Mouse (Mus musculus) midbrain, postnatal 0 days (tissue): ENCODE data around the gene Dmrtc2. TPM values are rescaled to one million over a fixed set of nuclear protein-coding genes. Genes with fewer than 3 reads are reported as not detected.
"Not testable (repeated sequence)": the region's sequence is repeated elsewhere in the genome, so short reads cannot be mapped to it uniquely, and the experiment has no call there.

ENCODE experiments used
- ATAC-seq: fragments of 200-750 bp; cut with Nextera tagmentation; 2 replicates; pipeline ENCODE4 v1.8.0; 2017; ENCODE audit warnings: moderate number of reproducible peaks, mild to moderate bottlenecking, moderate TSS enrichment, moderate library complexity; ENCODE audit not compliant: low FRiP score
- DNase-seq: peaks from one replicate; pipeline ENCODE4 v3.0.0-alpha.2; 2015; ENCODE audit warnings: low spot score
- H3K27ac ChIP-seq: fragments of 300-500 bp; sonication (generic); 2 replicates; pipeline ENCODE4 v1.5.1; 2014; ENCODE audit warnings: low read depth, mild to moderate bottlenecking, low read length, mixed read lengths
- H3K27me3 ChIP-seq: fragments of 300-500 bp; sonication (generic); 2 replicates; pipeline ENCODE4 v1.6.1; 2014; ENCODE audit warnings: low read length, control low read depth, mixed read lengths; ENCODE audit not compliant: insufficient read depth
- H3K36me3 ChIP-seq: fragments of 300-500 bp; sonication (generic); 2 replicates; pipeline ENCODE4 v1.6.1; 2014; ENCODE audit warnings: low read length, control low read depth, mixed read lengths; ENCODE audit not compliant: insufficient read depth
- H3K4me1 ChIP-seq: fragments of 300-500 bp; sonication (generic); 2 replicates; pipeline ENCODE4 v1.6.1; 2014; ENCODE audit warnings: mild to moderate bottlenecking, control low read depth, antibody characterized with exemption, low read length, mixed read lengths; ENCODE audit not compliant: insufficient read depth
- H3K4me2 ChIP-seq: fragments of 300-500 bp; sonication (generic); 2 replicates; pipeline ENCODE4 v1.6.1; 2014; ENCODE audit warnings: low read depth, mild to moderate bottlenecking, low read length, mixed read lengths; ENCODE audit not compliant: poor library complexity, severe bottlenecking
- H3K4me3 ChIP-seq: fragments of 300-500 bp; sonication (generic); 2 replicates; pipeline ENCODE4 v1.5.1; 2014; ENCODE audit warnings: low read depth, mild to moderate bottlenecking, low read length, moderate library complexity
- H3K9ac ChIP-seq: fragments of 300-500 bp; sonication (generic); replicated peaks from 2 replicates; pipeline ENCODE4 v1.6.1; 2014; ENCODE audit warnings: mild to moderate bottlenecking, low read length, moderate library complexity, mixed read lengths; ENCODE audit not compliant: poor library complexity, severe bottlenecking
- H3K9me3 ChIP-seq: fragments of 300-500 bp; sonication (generic); 2 replicates; pipeline ENCODE4 v1.6.1; 2016; ENCODE audit warnings: low read length, control low read depth
- CTCF ChIP-seq: IDR thresholded peaks from 2 replicates; pipeline ENCODE4 v1.5.1; 2016; ENCODE audit warnings: antibody characterized with exemption, mild to moderate bottlenecking
- WGBS: fragments of 180-500 bp; shearing (Covaris S2); extraction: QIAGEN DNeasy Blood & Tissue Kit; methylation state at CpG from one replicate; pipeline ENCODE4 v1.1.7; 2014; 5-methylcytosine and 5-hydroxymethylcytosine counted together
- polyA plus RNA-seq: library from polyadenylated mRNA; unstranded; fragments of >200 nt; fragmentation: Nextera tagmentation; extraction: Ambion mirVana; gene quantifications from 2 replicates; pipeline ENCODE4 v1.2.1, GENCODE M21; 2015
- total RNA-seq: library from RNA; depleted of rRNA; stranded (reverse); fragments of >200 nt; gene quantifications from 2 replicates; pipeline ENCODE4 v1.2.3, GENCODE M21; 2014

Gene Dmrtc2
- total and polyA plus RNA-seq, 2 experiments from 2014 or later: 0.11 to 0.31 TPM

DNA sequence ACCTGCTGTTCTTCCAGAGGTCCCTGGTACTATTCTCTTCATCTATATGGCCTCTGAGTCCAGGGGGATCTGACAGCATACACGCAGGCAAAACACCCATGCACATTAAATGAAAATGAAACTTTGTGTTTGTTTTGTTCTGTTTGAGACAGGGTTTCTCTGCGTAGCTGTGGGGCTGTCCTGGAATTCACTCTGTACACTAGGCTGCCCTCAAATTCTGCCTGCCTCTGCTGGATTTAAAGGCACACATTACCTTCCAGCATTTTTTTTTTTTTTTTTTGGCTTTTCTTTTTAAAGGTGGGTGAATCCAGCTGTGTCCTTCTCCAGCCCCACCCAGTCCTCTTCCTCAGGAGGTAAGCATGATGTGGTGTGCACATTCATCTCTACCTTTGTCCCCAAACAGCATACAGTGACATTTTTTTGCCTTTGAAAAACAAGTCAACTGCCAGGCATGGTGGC is 22.3 kb downstream of the Dmrtc2 start:
- Histone ChIP-seq H3K36me3 (peaks cover 31% of the 10 kb centered on the region), H3K4me2 (no peak overlapping the region), H3K4me3 (no peak overlapping the region), H3K27me3 (no peaks in the 10 kb centered on the region), H3K9me3 (no peaks in the 10 kb centered on the region), H3K4me1 (no peaks in the 10 kb centered on the region), H3K27ac (no peak overlapping the region), H3K9ac (no peak overlapping the region)
- no peak for DNase-seq
- WGBS: 70% methylated on average over 2 of the region's 2 CpGs
- ATAC-seq: no peak
- TF ChIP-seq CTCF: no peak

DNA sequence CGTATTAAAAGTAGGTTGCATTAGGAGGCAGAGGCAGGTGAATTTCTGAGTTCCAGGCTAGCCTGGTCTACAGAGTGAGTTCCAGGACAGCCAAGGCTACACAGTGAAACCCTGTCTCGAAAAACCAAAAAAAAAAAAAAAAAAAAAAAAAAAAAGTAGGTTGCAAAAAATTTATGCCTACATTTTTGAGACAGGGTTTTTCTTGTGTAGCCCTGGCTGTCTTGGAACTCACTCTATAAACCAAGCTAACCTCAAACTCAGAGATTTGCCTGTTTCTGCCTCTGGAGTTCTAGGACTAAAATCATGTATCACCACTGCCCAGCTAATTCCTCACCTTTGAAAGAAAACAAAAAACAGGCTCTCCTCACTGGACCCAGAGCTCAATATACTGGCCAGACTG is 25.9 kb downstream of the Dmrtc2 start:
- not testable (repeated sequence) for H3K27ac ChIP-seq, H3K9ac ChIP-seq, H3K27me3 ChIP-seq, H3K4me3 ChIP-seq, H3K9me3 ChIP-seq, H3K4me2 ChIP-seq, H3K4me1 ChIP-seq, H3K36me3 ChIP-seq, ATAC-seq, DNase-seq
- 96% methylated on average over 2 of the region's 2 CpGs for WGBS

DNA sequence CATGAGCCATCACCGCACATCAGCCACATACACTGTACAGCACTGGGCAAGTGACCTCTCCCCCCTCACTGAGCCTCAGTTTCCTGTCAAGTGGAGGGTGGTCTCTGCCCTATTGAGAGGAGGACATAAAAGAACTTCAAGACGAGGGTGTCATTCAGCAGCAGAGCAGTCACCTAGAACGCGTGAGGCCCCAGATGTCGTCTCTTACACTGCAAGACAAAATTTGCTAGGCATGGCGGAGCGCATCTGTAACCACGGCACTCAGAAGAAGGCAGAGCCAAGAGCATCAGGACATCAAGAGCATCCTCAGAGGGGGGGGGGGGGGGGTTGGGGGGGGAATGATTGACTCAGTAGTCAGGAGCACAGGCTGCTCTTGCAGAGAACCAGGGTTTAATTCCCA is 26.4 kb downstream of the Dmrtc2 start:
- H3K9me3 ChIP-seq: no peaks in the 10 kb centered on the region
- H3K27ac ChIP-seq: no peak overlapping the region
- no peak overlapping the region for H3K4me3 ChIP-seq
- DNase-seq (no peak), ATAC-seq (no peak)
- no peak for TF ChIP-seq CTCF
- H3K4me2 ChIP-seq: no peak overlapping the region
- no peaks in the 10 kb centered on the region for H3K4me1 ChIP-seq
- H3K27me3 ChIP-seq: no peaks in the 10 kb centered on the region
- WGBS: 68% methylated on average over 8 of the region's 8 CpGs
- H3K36me3 ChIP-seq: no peaks in the 10 kb centered on the region
- H3K9ac ChIP-seq: no peak overlapping the region

DNA sequence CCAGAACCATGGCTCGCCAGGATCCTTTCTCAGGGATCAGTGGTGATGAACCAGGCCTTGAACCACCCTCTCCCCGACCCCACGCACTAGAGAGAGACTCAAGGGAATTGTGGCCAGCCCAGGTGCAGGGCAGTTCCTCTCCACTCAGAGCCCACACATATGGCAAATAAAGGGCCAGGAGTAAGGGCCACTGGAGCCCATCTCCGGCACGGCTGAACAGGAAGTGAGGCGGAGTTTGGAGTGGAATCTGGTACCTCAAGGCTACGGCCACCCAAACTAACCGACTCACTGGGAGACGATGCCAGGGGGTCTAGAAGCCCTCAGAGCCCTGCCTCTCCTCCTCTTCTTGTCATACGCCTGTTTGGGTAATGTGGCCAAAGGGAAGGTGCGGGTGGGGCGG is 27.4 kb downstream of the Dmrtc2 start, which contains the start of gene Cd79a:
TSS of gene Cd79a (plus strand) at position 158 of the 400 bp plus-strand sequence.
- Histone ChIP-seq H3K9ac (no peak within 1 kb of the TSS), H3K27ac (no peak within 1 kb of the TSS), H3K9me3 (no peaks in the 10 kb centered on the region), H3K4me2 (no peak within 1 kb of the TSS), H3K4me1 (no peaks in the 10 kb centered on the region), H3K27me3 (no peaks in the 10 kb centered on the region), H3K36me3 (no peaks in the 10 kb centered on the region), H3K4me3 (no peak within 1 kb of the TSS)
- 84% methylated on average over 12 of the region's 12 CpGs for WGBS
- no peak for TF ChIP-seq CTCF
- no peak for ATAC-seq
- DNase-seq: no peak

DNA sequence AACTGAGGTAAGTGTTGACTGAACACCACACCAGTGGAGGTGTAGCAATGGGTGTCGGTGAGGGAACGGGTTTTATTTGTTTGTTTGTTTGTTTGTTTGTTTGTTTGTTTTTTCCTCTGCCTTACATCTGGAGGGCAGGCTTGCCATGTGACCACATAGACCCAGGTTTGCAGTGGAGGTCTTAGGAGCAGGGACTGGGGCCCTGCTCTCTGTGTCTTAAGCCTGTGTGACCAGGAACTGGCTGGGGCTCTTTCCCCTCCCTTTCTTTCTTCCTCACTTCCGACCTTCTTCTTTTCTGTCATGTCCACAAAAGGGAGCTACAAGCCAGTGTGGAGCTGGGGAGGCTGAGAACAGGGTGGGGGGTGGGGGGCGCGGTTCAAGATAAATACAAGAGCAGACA is 28.1 kb downstream of the Dmrtc2 start:
- WGBS: 74% methylated on average over 5 of the region's 5 CpGs
- TF ChIP-seq CTCF: no peak
- Histone ChIP-seq H3K4me2 (no peak overlapping the region), H3K9ac (no peak overlapping the region), H3K36me3 (no peaks in the 10 kb centered on the region), H3K27me3 (no peaks in the 10 kb centered on the region), H3K27ac (no peak overlapping the region), H3K9me3 (no peaks in the 10 kb centered on the region), H3K4me1 (no peaks in the 10 kb centered on the region; the same call in 1 of the 2 replicates), H3K4me3 (no peak overlapping the region)
- no peak for DNase-seq
- no peak for ATAC-seq

DNA sequence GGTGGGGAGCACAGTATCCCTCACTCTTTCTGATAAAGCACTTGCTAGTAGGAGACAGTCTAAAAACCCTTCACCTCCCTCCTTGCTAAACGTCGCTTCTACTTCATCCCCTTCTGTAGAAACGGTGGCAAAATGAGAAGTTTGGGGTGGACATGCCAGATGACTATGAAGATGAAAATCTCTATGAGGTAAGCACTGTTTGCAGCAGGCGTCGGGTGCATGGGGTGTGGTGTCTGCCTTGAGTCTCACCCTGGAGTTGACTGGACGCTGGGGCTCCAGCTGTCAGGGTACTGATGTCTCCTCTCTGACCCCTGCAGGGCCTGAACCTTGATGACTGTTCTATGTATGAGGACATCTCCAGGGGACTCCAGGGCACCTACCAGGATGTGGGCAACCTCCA is 31.3 kb downstream of the Dmrtc2 start:
- Histone ChIP-seq H3K9ac (no peak overlapping the region), H3K27me3 (no peaks in the 10 kb centered on the region), H3K9me3 (no peaks in the 10 kb centered on the region), H3K4me1 (no peaks in the 10 kb centered on the region; the same call in 1 of the 2 replicates), H3K4me2 (no peak overlapping the region), H3K4me3 (no peak overlapping the region), H3K27ac (no peak overlapping the region), H3K36me3 (no peaks in the 10 kb centered on the region)
- WGBS: 77% methylated on average over 6 of the region's 6 CpGs
- no peak for TF ChIP-seq CTCF
- DNase-seq (no peak), ATAC-seq (no peak)
